Mouse (Mus musculus): Measurements from ENCODE around the gene Atp6v0a1. TPM values are rescaled to one million over a fixed set of nuclear protein-coding genes. Genes with fewer than 3 reads are reported as not detected.
A peak's percentile ranks its signal among the peaks of the same experiment; 100 is the strongest.
"Not testable (repeated sequence)": the region's sequence is repeated elsewhere in the genome, so short reads cannot be mapped to it uniquely, and the experiment has no call there.

The Atp6v0a1 gene
- polyA plus RNA-seq, 1 experiment from 2014 or later: 40.3 TPM

- no peak overlapping the region for H3K27ac ChIP-seq (replicated peaks)
- no peaks in the 10 kb centered on the region for H3K27me3 ChIP-seq
- no peak overlapping the region for H3K4me2 ChIP-seq (replicated peaks)
- H3K4me1 ChIP-seq: no peaks in the 10 kb centered on the region
- WGBS: 68% methylated on average over 4 of the region's 4 CpGs
- no peak overlapping the region for H3K9ac ChIP-seq
- no peak overlapping the region for H3K4me3 ChIP-seq (replicated peaks)
- H3K36me3 ChIP-seq: no peaks in the 10 kb centered on the region
- no peaks in the 10 kb centered on the region for H3K9me3 ChIP-seq (replicated peaks)
- ATAC-seq (ENCODE audit: insufficient number of reproducible peaks, low FRiP score, low TSS enrichment, low read depth): no peak
These were observed 12.8 kb upstream of the Atp6v0a1 start for GRCm38 (mm10) chr11:100996501-100996900.

- Histone ChIP-seq H3K4me3 (replicated peaks) (no peak overlapping the region), H3K9ac (no peak overlapping the region), H3K27me3 (no peaks in the 10 kb centered on the region), H3K4me1 (no peaks in the 10 kb centered on the region), H3K4me2 (replicated peaks) (no peak overlapping the region), H3K27ac (replicated peaks) (no peak overlapping the region), H3K9me3 (replicated peaks) (no peaks in the 10 kb centered on the region), H3K36me3 (no peaks in the 10 kb centered on the region)
- WGBS: 91% methylated on average over 2 of the region's 2 CpGs
- no peak for ATAC-seq (ENCODE audit: insufficient number of reproducible peaks, low FRiP score, low TSS enrichment, low read depth)
These were observed 10.4 kb upstream of the Atp6v0a1 start for GRCm38 (mm10) chr11:100998836-100999235.

- no peaks in the 10 kb centered on the region for H3K36me3 ChIP-seq
- no peaks in the 10 kb centered on the region for H3K27me3 ChIP-seq
- H3K27ac ChIP-seq (replicated peaks): no peak overlapping the region
- H3K4me1 ChIP-seq: no peaks in the 10 kb centered on the region
- H3K4me2 ChIP-seq (replicated peaks): no peak overlapping the region
- H3K9ac ChIP-seq: no peak overlapping the region
- WGBS: 57% methylated on average over 3 of the region's 3 CpGs
- ATAC-seq (ENCODE audit: insufficient number of reproducible peaks, low FRiP score, low TSS enrichment, low read depth): no peak
- H3K4me3 ChIP-seq (replicated peaks): no peak overlapping the region
- no peaks in the 10 kb centered on the region for H3K9me3 ChIP-seq (replicated peaks)
These were observed 10.0 kb upstream of the Atp6v0a1 start for GRCm38 (mm10) chr11:100999254-100999653.

GRCm38 (mm10) chr11:101001875-101002552, 7.2 kb upstream of the Atp6v0a1 start:
- WGBS: 57% methylated on average over 6 of the region's 6 CpGs
- not testable (repeated sequence) for H3K36me3 ChIP-seq; H3K9me3 ChIP-seq (replicated peaks); H3K4me1 ChIP-seq; H3K4me2 ChIP-seq (replicated peaks); H3K27me3 ChIP-seq; H3K27ac ChIP-seq (replicated peaks); H3K4me3 ChIP-seq (replicated peaks); ATAC-seq (ENCODE audit: insufficient number of reproducible peaks, low FRiP score, low TSS enrichment, low read depth); H3K9ac ChIP-seq

- Histone ChIP-seq H3K36me3 (no peaks in the 10 kb centered on the region), H3K9me3 (replicated peaks) (no peaks in the 10 kb centered on the region), H3K9ac (no peak overlapping the region), H3K4me3 (replicated peaks) (no peak overlapping the region), H3K4me1 (no peaks in the 10 kb centered on the region), H3K4me2 (replicated peaks) (no peak overlapping the region), H3K27ac (replicated peaks) (no peak overlapping the region), H3K27me3 (0 out of 2 replicates have a peak, but pooled peaks cover 7% of the 10 kb centered on the region)
- ATAC-seq (ENCODE audit: insufficient number of reproducible peaks, low FRiP score, low TSS enrichment, low read depth): no peak
- WGBS: 38% methylated on average over 3 of the region's 3 CpGs
These were observed 6.1 kb upstream of the Atp6v0a1 start for GRCm38 (mm10) chr11:101003025-101003685.

- Histone ChIP-seq H3K9ac (no peak overlapping the region), H3K4me3 (replicated peaks) (peak overlapping the region; percentile 75), H3K27me3 (0 out of 2 replicates have a peak, but pooled peaks cover 7% of the 10 kb centered on the region), H3K36me3 (0 out of 2 replicates have a peak, but pooled peaks cover 3% of the 10 kb centered on the region), H3K4me2 (replicated peaks) (peak overlapping the region; percentile 61), H3K9me3 (replicated peaks) (no peaks in the 10 kb centered on the region), H3K27ac (replicated peaks) (peak overlapping the region; percentile 85), H3K4me1 (peaks cover 16% of the 10 kb centered on the region)
- no peak for ATAC-seq (ENCODE audit: insufficient number of reproducible peaks, low FRiP score, low TSS enrichment, low read depth)
- WGBS: 46% methylated on average over 14 of the region's 14 CpGs
These were observed 826 bp upstream of the Atp6v0a1 start for GRCm38 (mm10) chr11:101008206-101009045.

GRCm38 (mm10) chr11:101009888-101010784, 884 bp downstream of the Atp6v0a1 start:
- Histone ChIP-seq H3K4me3 (replicated peaks) (peak overlapping the region; percentile 75), H3K9me3 (replicated peaks) (no peaks in the 10 kb centered on the region), H3K27ac (replicated peaks) (peak overlapping the region; percentile 85), H3K4me1 (peaks cover 16% of the 10 kb centered on the region), H3K9ac (peak overlapping the region; percentile 60), H3K36me3 (0 out of 2 replicates have a peak, but pooled peaks cover 10% of the 10 kb centered on the region), H3K4me2 (replicated peaks) (peak overlapping the region; percentile 61), H3K27me3 (0 out of 2 replicates have a peak, but pooled peaks cover 7% of the 10 kb centered on the region)
- 7% methylated on average over 29 of the region's 29 CpGs for WGBS
- no peak for ATAC-seq (ENCODE audit: insufficient number of reproducible peaks, low FRiP score, low TSS enrichment, low read depth)

GRCm38 (mm10) chr11:101011641-101012040, 2.4 kb downstream of the Atp6v0a1 start:
- Histone ChIP-seq H3K4me3 (replicated peaks) (no peak overlapping the region), H3K27ac (replicated peaks) (no peak overlapping the region), H3K36me3 (0 out of 2 replicates have a peak, but pooled peaks cover 11% of the 10 kb centered on the region), H3K4me2 (replicated peaks) (no peak overlapping the region), H3K9ac (no peak overlapping the region), H3K4me1 (peaks cover 16% of the 10 kb centered on the region), H3K27me3 (0 out of 2 replicates have a peak, but pooled peaks cover 4% of the 10 kb centered on the region), H3K9me3 (replicated peaks) (no peaks in the 10 kb centered on the region)
- WGBS: 79% methylated on average over 6 of the region's 6 CpGs
- ATAC-seq (ENCODE audit: insufficient number of reproducible peaks, low FRiP score, low TSS enrichment, low read depth): no peak

GRCm38 (mm10) chr11:101023371-101023770, 14.1 kb downstream of the Atp6v0a1 start:
- Histone ChIP-seq H3K27me3 (no peaks in the 10 kb centered on the region), H3K4me3 (replicated peaks) (no peak overlapping the region), H3K4me2 (replicated peaks) (no peak overlapping the region), H3K27ac (replicated peaks) (no peak overlapping the region), H3K36me3 (peaks cover 45% of the 10 kb centered on the region), H3K9me3 (replicated peaks) (no peaks in the 10 kb centered on the region), H3K4me1 (no peaks in the 10 kb centered on the region), H3K9ac (no peak overlapping the region)
- ATAC-seq (ENCODE audit: insufficient number of reproducible peaks, low FRiP score, low TSS enrichment, low read depth): no peak
- 88% methylated on average over 12 of the region's 12 CpGs for WGBS

- Histone ChIP-seq H3K27ac (replicated peaks) (no peak overlapping the region), H3K9ac (no peak overlapping the region), H3K36me3 (peaks cover 42% of the 10 kb centered on the region), H3K4me2 (replicated peaks) (no peak overlapping the region), H3K4me3 (replicated peaks) (no peak overlapping the region), H3K9me3 (replicated peaks) (no peaks in the 10 kb centered on the region), H3K4me1 (no peaks in the 10 kb centered on the region), H3K27me3 (no peaks in the 10 kb centered on the region)
- 79% methylated on average over 4 of the region's 4 CpGs for WGBS
- ATAC-seq (ENCODE audit: insufficient number of reproducible peaks, low FRiP score, low TSS enrichment, low read depth): no peak
These were observed 14.7 kb downstream of the Atp6v0a1 start for GRCm38 (mm10) chr11:101024001-101024400.

Measured in embryonic facial prominence, embryonic 15.5 days (tissue).